Mouse (Mus musculus): ENCODE results near the gene Stx1b.

DNA sequence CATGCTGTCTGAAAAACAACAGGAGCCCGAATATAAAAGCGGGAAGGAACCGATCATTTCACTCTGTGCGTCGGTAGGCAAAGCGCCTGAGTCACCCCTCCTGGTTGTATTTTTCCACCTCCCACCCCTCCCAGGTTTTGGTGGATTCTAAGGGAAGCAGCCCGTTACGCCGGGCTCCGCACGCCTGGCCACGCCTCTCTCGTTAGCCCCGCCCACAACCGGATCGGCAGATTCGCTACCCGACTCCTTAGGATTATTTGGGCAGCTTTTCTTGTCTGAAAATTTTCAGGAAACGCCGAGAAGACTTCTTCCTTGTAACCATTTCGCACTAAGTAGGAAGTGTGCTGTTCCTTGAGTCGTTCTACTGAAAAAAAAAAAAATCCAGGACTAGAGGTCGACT, 47.9 kb downstream of the Stx1b start, which contains the start of gene Setd1a:
- no peak for TF ChIP-seq CTCF (IDR thresholded peaks at IDR 0.05; ENCODE audit: low read depth)
- TF ChIP-seq EP300 (IDR thresholded peaks at IDR 0.05; ENCODE audit: low read depth): no peak

All from liver, embryonic 14.5 days (tissue).